Mouse (Mus musculus): Measurements from ENCODE around the gene Gars.

Gene Gars

DNA sequence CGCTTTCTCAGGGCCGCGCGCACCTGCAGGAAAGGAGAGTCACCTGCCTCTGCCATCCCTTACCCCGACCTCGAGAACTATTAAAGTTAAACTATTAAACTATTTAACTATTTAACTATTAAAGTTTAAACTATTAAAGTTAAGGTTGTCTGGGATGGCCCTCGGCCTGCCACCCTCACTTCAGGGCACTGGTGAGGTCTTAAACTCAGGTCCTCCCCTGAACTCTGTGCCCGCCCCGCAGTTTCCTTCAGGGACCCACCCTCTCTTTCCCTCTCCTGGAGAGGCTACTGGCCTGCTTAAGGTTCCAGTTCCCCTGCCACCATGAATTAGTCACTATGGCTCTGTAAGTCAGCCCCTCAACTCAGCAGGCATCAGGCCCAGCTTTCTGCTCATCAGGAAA, 53.6 kb downstream of the Gars start:
- no peak for DNase-seq (ENCODE audit: low read depth in 2 of 2, low spot score in 2 of 2)

DNA sequence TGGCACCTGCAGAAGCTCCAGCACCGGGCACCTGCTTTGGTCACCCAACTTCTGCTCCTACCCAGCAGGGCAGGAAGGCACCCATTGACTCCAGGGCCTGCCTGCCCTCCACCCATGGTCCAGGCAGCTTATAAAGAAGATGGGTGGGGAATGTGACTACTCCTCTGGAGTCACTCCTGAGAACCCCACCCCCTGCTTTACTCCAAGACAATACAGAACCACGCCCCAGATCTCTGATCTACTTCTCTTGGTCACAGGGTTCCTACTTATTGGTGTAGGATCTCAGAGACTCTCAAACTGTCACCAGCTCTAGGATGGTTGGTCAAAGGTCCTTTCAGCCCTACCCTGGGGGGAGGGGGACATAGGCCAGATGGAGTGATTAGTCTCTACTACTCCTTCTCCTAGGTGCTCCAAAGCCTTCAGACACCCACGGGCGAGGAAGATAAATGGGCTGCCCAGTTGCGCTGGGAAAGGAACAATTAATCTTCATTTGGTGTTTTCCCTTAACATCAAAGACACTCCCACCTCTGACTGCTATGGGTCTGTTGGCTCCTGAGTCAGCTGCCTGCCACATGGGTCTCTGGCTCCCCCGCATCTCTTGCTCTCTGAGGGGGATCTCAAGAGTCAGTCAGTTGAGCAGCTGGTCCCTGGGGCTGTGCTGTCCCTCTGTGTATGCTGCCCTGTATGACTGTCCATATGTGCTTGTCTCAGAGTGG, 55.8 kb downstream of the Gars start:
- DNase-seq (ENCODE audit: low read depth in 2 of 2, low spot score in 2 of 2), result no peak

DNA sequence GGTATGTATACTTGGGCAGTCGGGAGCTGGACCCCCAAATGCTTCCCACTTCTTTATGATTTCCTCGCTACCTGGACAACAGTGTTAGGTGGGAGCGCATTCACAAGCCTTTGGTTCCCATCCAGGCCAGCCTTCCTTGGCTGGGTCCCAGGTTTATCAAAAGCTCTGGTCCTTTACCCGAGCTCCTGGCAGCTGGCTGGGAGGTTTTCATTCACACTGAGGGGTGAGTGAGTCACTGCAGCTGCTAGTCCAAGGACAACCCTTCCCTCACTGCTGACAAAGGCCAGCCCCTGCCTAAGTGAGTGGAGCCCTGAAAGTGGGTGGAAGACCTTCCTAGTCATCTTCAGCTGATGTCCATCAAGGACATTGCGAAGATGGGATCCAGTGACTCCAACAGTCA, 60.2 kb downstream of the Gars start:
- DNase-seq (ENCODE audit: low read depth in 2 of 2, low spot score in 2 of 2), result no peak

DNA sequence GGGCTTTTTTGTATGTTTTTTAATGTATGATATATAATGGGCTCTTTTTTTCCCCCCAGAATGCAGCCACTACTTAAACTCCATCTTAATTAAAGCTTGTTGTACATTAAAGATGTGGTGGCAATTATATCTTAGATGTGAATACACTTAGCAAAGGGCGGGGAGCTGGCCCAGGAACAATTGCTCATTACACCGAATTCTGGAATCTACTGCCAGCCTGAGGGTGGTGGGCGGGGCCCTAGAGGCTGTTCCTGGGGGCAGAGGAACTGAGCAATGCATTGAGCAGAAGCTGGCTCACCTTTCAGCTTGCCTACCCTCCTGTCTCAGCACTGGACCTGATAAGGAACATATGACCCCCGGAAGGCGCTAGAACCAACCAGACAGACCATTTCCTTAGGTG, 60.8 kb downstream of the Gars start:
- no peak for DNase-seq (ENCODE audit: low read depth in 2 of 2, low spot score in 2 of 2)

DNA sequence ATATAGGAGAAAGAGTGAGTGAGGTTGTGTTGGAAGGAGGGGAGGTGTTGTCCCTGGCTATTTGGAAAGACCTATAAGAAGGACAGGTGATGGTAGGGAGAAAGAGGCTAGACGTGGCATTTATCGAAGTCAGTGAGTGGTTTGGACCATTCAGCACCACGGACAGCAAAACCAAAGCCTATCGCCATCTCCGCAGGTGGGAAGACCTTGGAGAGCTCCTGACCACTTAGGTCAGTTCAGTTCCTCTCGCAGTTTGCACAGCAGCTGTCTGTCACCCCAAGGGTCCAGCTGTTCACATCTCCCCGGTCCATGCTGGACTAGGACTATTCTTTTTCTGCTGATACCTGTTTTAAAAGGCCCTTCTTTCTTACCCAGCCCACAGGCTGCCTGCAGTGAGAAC, 70.6 kb downstream of the Gars start:
- DNase-seq (ENCODE audit: low read depth in 2 of 2, low spot score in 2 of 2), result no peak

DNA sequence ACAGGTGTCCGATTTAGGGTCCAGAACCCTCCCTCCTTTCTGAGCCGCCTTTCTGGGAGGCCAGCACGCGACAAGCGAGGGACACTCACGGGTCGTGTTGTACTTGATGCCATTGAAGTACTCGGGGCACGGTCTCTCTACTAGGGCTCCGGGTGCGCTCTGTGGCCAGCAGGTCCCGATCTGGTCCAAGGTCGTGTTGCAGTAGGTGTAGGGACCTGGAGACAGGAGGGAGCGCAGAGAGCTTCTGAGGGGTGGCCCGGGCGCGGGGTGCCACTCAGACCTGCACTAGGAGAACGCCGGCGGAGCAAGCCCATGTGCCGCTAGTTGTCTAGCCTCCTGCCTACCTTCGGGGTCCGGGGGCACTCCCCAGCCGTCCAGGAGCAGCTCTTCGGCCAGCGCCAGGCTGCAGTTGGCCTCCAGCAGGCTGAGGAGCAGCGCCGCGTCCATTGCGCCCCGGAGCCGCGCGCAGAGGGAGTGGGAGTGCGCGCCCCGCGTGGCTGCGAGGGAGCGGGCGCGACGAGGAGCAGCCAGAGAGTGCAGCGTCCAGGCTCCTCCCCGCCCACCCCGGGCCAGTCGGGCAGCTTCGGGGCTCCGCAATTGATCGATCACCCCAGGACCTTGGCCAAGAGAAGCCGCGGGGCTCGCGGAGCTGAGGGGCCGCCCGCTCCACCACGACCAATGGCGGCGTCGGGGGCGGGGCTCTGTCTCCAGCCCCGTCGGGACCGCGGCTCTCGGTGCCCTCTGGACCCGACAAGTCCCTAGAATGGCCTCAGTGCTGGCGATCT, 79.7 kb downstream of the Gars start:
- no peak for DNase-seq (ENCODE audit: low read depth in 2 of 2, low spot score in 2 of 2)

DNA sequence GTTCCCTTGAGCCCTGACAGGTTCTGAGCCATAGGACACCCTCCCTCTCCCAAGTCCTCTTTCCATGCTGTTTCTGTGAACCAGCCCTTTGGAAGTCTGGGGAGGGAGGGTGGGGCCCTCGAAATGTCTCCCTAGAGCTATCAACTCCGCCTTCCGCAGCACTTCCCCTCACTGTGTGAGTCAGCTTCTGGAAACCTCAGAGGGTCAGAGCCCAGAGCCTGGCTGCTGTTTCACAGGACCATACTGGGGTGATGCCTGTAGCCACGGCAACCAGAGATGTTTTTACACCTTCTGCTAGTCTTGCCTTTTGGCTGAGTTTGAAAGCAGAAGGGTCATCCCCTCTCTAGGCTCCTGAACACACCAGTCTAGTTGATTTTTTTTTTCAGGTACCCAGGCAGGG, 85.2 kb downstream of the Gars start:
- no peak for DNase-seq (ENCODE audit: low read depth in 2 of 2, low spot score in 2 of 2)

DNA sequence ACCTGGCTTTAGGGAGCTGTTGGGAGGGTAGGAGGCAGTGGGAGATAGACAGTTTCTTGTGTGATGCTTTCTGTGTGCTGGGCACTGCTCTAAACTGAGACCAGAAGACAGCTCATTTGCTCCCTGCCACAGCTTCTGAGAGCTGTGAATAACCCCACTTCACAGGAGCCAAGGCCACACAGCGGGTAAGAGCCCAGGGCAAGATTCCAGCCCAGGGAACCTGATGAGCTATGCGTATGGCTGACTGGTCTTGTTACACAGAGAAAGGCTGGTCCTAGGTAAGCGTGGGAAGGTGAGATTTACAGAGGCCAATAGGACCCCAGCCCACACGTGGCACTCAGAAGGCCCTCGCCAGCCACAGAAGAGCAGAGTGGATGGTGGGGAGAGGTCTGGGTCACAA, 88.8 kb downstream of the Gars start:
- DNase-seq (ENCODE audit: low read depth in 2 of 2, low spot score in 2 of 2), result no peak

DNA sequence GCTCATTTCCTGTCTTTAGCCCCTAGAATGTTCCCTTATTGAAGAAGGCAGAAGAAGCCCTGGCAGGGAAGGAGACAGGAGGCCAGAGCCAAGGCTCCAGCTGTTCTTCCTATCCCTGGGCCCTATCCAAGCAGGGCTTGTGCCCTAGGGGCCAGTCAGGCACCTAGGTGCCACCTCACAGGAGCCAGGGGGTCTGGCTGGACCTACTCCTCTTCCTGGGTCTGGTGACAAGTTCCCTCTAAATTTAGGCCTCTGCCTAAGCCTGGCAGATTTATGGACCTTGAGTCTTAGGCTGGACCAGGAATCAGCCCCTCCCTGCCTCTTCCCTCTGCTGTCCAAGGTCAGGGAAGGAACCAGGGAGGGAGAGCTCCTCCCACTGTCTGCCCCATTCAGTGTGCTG, 90.6 kb downstream of the Gars start:
- no peak for DNase-seq (ENCODE audit: low read depth in 2 of 2, low spot score in 2 of 2)
